In genomic region chr17:26677711-26678637, GRCm38 (mm10) we compare ENCODE assay signal across 9 mouse cellular contexts. TPM values are rescaled to one million over a fixed set of nuclear protein-coding genes. Genes with fewer than 3 reads are reported as not detected.
A peak's percentile ranks its signal among the peaks of the same experiment; 100 is the strongest.
DNase-seq lines count a peak whose midpoint lies in the region; ATAC-seq and TF ChIP-seq lines count a peak whose summit lies in the region.
"Had no signal": no experiment of that assay in that cellular context is flagged by ENCODE, and none has a peak within 500 bp of the region (broad histone marks: within the 10 kb centered on the region; RNA-seq: fewer than 3 reads in every experiment).

No protein-coding gene starts in this region.

- TF ChIP-seq CTCF in heart, postnatal 0 days (IDR thresholded peaks at IDR 0.05; ENCODE audit: low read depth) = no peak
- no peak for TF ChIP-seq CTCF in cortical plate, adult 2 months (IDR thresholded peaks at IDR 0.05; ENCODE audit: extremely low read depth, insufficient read depth, low read length)
- no peak for TF ChIP-seq CTCF in midbrain, postnatal 0 days (IDR thresholded peaks at IDR 0.05)

- WGBS in heart, postnatal 0 days = 57% methylated on average over 7 of the region's 7 CpGs
- 84% methylated on average over 7 of the region's 7 CpGs for WGBS in kidney, embryonic 15.5 days
- 77% methylated on average over 7 of the region's 7 CpGs for WGBS in midbrain, postnatal 0 days

- no peaks in the 10 kb centered on the region for H3K9me3 ChIP-seq in heart, postnatal 0 days (replicated peaks; ENCODE audit: control insufficient read depth, low read length)
- no peaks in the 10 kb centered on the region for H3K9me3 ChIP-seq in kidney, embryonic 15.5 days (replicated peaks)
- no peaks in the 10 kb centered on the region for H3K9me3 ChIP-seq in midbrain, postnatal 0 days (ENCODE audit: low read length)

- H3K27me3 ChIP-seq in heart, postnatal 0 days (ENCODE audit: control insufficient read depth, insufficient read depth, low read length) = no peaks in the 10 kb centered on the region
- no peaks in the 10 kb centered on the region for H3K27me3 ChIP-seq in kidney, embryonic 15.5 days
- H3K27me3 ChIP-seq in midbrain, postnatal 0 days (ENCODE audit: insufficient read depth, low read length) = no peaks in the 10 kb centered on the region
- H3K27me3 ChIP-seq: Patski had no signal

- peak overlapping the region; percentile 73; the same call in 1 of the 2 replicates for H3K9ac ChIP-seq in heart, postnatal 0 days (replicated peaks; ENCODE audit: low read depth, low read length)
- H3K9ac ChIP-seq in kidney, embryonic 15.5 days = no peak overlapping the region
- no peak overlapping the region for H3K9ac ChIP-seq in midbrain, postnatal 0 days (replicated peaks; ENCODE audit: low read length, poor library complexity, severe bottlenecking)

- H3K36me3 ChIP-seq in heart, postnatal 0 days (replicated peaks; ENCODE audit: control insufficient read depth, insufficient read depth, low read length) = peaks cover 9% of the 10 kb centered on the region
- peaks cover 1% of the 10 kb centered on the region for H3K36me3 ChIP-seq in kidney, embryonic 15.5 days
- H3K36me3 ChIP-seq in midbrain, postnatal 0 days (ENCODE audit: insufficient read depth, low read length) = peaks cover 4% of the 10 kb centered on the region; the same call in 1 of the 2 replicates

- no peak for DNase-seq in heart, postnatal 0 days (ENCODE audit: low spot score)
- DNase-seq in heart, adult 9 months (ENCODE audit: low spot score in 2 of 2) = no peak
- DNase-seq in midbrain, postnatal 0 days (ENCODE audit: low spot score) = no peak
- no peak for DNase-seq in layer of hippocampus, adult 9-11 months
- DNase-seq in frontal cortex, postnatal 36 days (ENCODE audit: low spot score in 2 of 2) = no peak
- DNase-seq in cerebellum, adult 8-10 months = no peak

- H3K4me2 ChIP-seq in heart, postnatal 0 days (ENCODE audit: low read depth, low read length) = peak overlapping the region; percentile 65
- H3K4me2 ChIP-seq in kidney, embryonic 15.5 days = peak overlapping the region; percentile 77
- H3K4me2 ChIP-seq in midbrain, postnatal 0 days (ENCODE audit: low read depth, low read length, poor library complexity, severe bottlenecking) = peak overlapping the region; percentile 64

- H3K4me1 ChIP-seq in heart, postnatal 0 days (ENCODE audit: control insufficient read depth, insufficient read depth) = peaks cover 19% of the 10 kb centered on the region
- H3K4me1 ChIP-seq in cortical plate, adult 2 months (ENCODE audit: control insufficient read depth, insufficient read depth, low read length) = peaks cover 10% of the 10 kb centered on the region
- H3K4me1 ChIP-seq in kidney, embryonic 15.5 days = peaks cover 23% of the 10 kb centered on the region
- H3K4me1 ChIP-seq in midbrain, postnatal 0 days (ENCODE audit: insufficient read depth, low read length) = peaks cover 10% of the 10 kb centered on the region

- peak overlapping the region; percentile 82; the same call in 1 of the 2 replicates for H3K4me3 ChIP-seq in heart, postnatal 0 days (ENCODE audit: low read depth, low read length)
- H3K4me3 ChIP-seq in cortical plate, adult 2 months (ENCODE audit: insufficient read depth, low read length) = peak overlapping the region; percentile 81; the same call in 1 of the 2 replicates
- peak overlapping the region; percentile 97; the same call in 1 of the 2 replicates for H3K4me3 ChIP-seq in kidney, embryonic 15.5 days (replicated peaks)
- H3K4me3 ChIP-seq in midbrain, postnatal 0 days (ENCODE audit: low read depth, low read length) = peak overlapping the region; percentile 77; the same call in 1 of the 2 replicates

- peak overlapping the region; percentile 96 for H3K27ac ChIP-seq in heart, postnatal 0 days (ENCODE audit: low read depth)
- 0 out of 2 replicates have a peak overlapping the region, but pooled peaks have one; percentile 15 for H3K27ac ChIP-seq in cortical plate, adult 2 months (ENCODE audit: insufficient read depth, low read length)
- H3K27ac ChIP-seq in kidney, embryonic 15.5 days = 0 out of 2 replicates have a peak overlapping the region, but pooled peaks have one; percentile 28
- H3K27ac ChIP-seq in midbrain, postnatal 0 days (ENCODE audit: low read depth, low read length) = no peak overlapping the region

- ATAC-seq in heart, postnatal 0 days (ENCODE audit: insufficient read depth, low read depth) = no peak
- ATAC-seq in kidney, embryonic 15.5 days (replicated peaks; ENCODE audit: low FRiP score) = no peak
- ATAC-seq in midbrain, postnatal 0 days (ENCODE audit: low FRiP score) = no peak
- ATAC-seq: Patski had no signal

- no peak for TF ChIP-seq EP300 in heart, postnatal 0 days (IDR thresholded peaks at IDR 0.05; ENCODE audit: low read depth)

- no peak for TF ChIP-seq POLR2A in cortical plate, adult 2 months (IDR thresholded peaks at IDR 0.05; ENCODE audit: extremely low read depth, insufficient read depth, low read length)

RNA-seq across cellular contexts. Expression of gene Atp6v0e, which starts 14.9 kb away (rescaled TPM):
- 224 and 298 TPM in 2 replicates for total RNA-seq in heart, postnatal 0 days (2014; rRNA removed; ENCODE audit: low replicate concordance)
- polyA plus RNA-seq in heart, postnatal 0 days (2015; fragmentation: Nextera tagmentation; extraction: Ambion mirVana) = 206 and 223 TPM in 2 replicates
- polyA plus RNA-seq in cortical plate, adult 2 months (2012; rRNA removed) = 86.4 and 87.2 TPM in 2 replicates
- 211 and 224 TPM in 2 replicates for polyA plus RNA-seq in kidney, embryonic 15.5 days (2015; fragmentation: Nextera tagmentation; extraction: Ambion mirVana)
- total RNA-seq in midbrain, postnatal 0 days (2014; rRNA removed) = 45.0 and 85.3 TPM in 2 replicates
- 80.6 and 86.8 TPM in 2 replicates for polyA plus RNA-seq in midbrain, postnatal 0 days (2015; fragmentation: Nextera tagmentation; extraction: Ambion mirVana)

RNA-seq across cellular contexts. Expression of gene Crebrf, which starts 37.5 kb away (rescaled TPM):
- 13.6 and 23.8 TPM in 2 replicates for total RNA-seq in heart, postnatal 0 days (2014; rRNA removed; ENCODE audit: low replicate concordance)
- 11.8 and 17.3 TPM in 2 replicates for polyA plus RNA-seq in heart, postnatal 0 days (2015; fragmentation: Nextera tagmentation; extraction: Ambion mirVana)
- 17.4 and 19.2 TPM in 2 replicates for polyA plus RNA-seq in cortical plate, adult 2 months (2012; rRNA removed)
- 7.0 and 9.0 TPM in 2 replicates for polyA plus RNA-seq in kidney, embryonic 15.5 days (2015; fragmentation: Nextera tagmentation; extraction: Ambion mirVana)
- 18.5 and 28.0 TPM in 2 replicates for total RNA-seq in midbrain, postnatal 0 days (2014; rRNA removed)
- polyA plus RNA-seq in midbrain, postnatal 0 days (2015; fragmentation: Nextera tagmentation; extraction: Ambion mirVana) = 10.2 and 11.5 TPM in 2 replicates
